Mouse (Mus musculus) olfactory bulb, adult 2 months (tissue): Measurements from ENCODE around the gene Lipe.

ENCODE experiments used
- CTCF ChIP-seq: fragments of 200-500 bp; IDR thresholded peaks from 2 replicates; pipeline ENCODE4 v1.5.1; 2012; ENCODE audit warnings: low read depth, mild to moderate bottlenecking, low read length, moderate library complexity; ENCODE audit not compliant: insufficient read depth
- POLR2A ChIP-seq: fragments of 200-500 bp; IDR thresholded peaks from 2 replicates; pipeline ENCODE4 v1.6.1; 2012; ENCODE audit warnings: mild to moderate bottlenecking, low read depth, low read length, moderate library complexity; ENCODE audit not compliant: insufficient read depth

DNA sequence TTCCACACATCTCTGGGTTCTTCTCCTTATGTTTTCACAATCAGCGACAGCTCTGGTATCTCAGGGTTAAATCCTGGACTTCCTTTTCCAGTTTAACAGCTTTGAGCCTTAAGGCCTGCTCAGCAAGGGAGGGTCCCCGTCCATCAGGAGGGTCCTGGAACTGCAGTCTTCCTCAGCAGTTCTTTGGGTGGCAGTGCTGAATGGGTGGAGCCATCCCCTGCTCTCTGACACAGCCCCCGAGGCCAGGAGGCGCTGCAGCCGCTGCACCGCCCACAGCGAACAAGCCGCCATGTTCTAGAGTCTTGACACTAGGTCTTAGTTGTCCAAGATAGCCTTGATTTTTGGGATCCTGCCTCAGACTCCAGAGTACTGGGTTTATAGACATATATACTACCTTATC lies 21.0 kb upstream of the Lipe start:
- TF ChIP-seq POLR2A, result no peak
- TF ChIP-seq CTCF, result no peak
